Mouse (Mus musculus): Measurements from ENCODE around the gene Snrnp27. TPM values are rescaled to one million over a fixed set of nuclear protein-coding genes. Genes with fewer than 3 reads are reported as not detected.

Gene Snrnp27
- total and polyA plus RNA-seq, 3 experiments, result 3.7 to 62.5 (median 60.0) TPM

Other genes starting within 250 kb of the Snrnp27 start
- gene C87436, start 246.1 kb downstream of the Snrnp27 start, total RNA-seq (2021), result 10 to 100 TPM; 18.4 to 22.3 TPM
- 7.3 and 8.7 TPM in 2 replicates for gene C87436, start 246.1 kb downstream of the Snrnp27 start, polyA plus RNA-seq (2012; rRNA removed)
- gene Pcbp1, start 158.2 kb downstream of the Snrnp27 start, total RNA-seq (2021), result 100 to 1,000 TPM; 320 to 331 TPM
- 379 and 483 TPM in 2 replicates for gene Pcbp1, start 158.2 kb downstream of the Snrnp27 start, polyA plus RNA-seq (2012; rRNA removed)
- gene Asprv1, start 56.4 kb downstream of the Snrnp27 start, total RNA-seq (2021), result not detected
- 0.06 and 0.10 TPM in 2 replicates for gene Asprv1, start 56.4 kb downstream of the Snrnp27 start, polyA plus RNA-seq (2012; rRNA removed)
- gene Mxd1, start 15.4 kb downstream of the Snrnp27 start, total RNA-seq (2021), result 1 to 10 TPM; 8.0 to 8.9 TPM
- gene Mxd1, start 15.4 kb downstream of the Snrnp27 start, polyA plus RNA-seq (2012; rRNA removed), result 5.3 and 6.9 TPM in 2 replicates
- 10 to 100 TPM; 16.6 to 16.9 TPM for gene Gmcl1, start 48.9 kb upstream of the Snrnp27 start, total RNA-seq (2021)
- 19.3 and 20.8 TPM in 2 replicates for gene Gmcl1, start 48.9 kb upstream of the Snrnp27 start, polyA plus RNA-seq (2012; rRNA removed)
- gene Anxa4, start 109.1 kb upstream of the Snrnp27 start, total RNA-seq (2021), result 10 to 100 TPM; 69.6 to 78.0 TPM
- gene Anxa4, start 109.1 kb upstream of the Snrnp27 start, polyA plus RNA-seq (2012; rRNA removed), result 16.7 TPM in 2 replicates
- gene Aak1, start 165.0 kb upstream of the Snrnp27 start, total RNA-seq (2021), result 100 to 1,000 TPM in 1 of 2 experiments, 10 to 100 TPM in 1; 97.0 to 100 TPM
- gene Aak1, start 165.0 kb upstream of the Snrnp27 start, polyA plus RNA-seq (2012; rRNA removed), result 23.0 and 30.3 TPM in 2 replicates